Comparison of ENCODE assay signal across 8 mouse cellular contexts in the genomic region with DNA sequence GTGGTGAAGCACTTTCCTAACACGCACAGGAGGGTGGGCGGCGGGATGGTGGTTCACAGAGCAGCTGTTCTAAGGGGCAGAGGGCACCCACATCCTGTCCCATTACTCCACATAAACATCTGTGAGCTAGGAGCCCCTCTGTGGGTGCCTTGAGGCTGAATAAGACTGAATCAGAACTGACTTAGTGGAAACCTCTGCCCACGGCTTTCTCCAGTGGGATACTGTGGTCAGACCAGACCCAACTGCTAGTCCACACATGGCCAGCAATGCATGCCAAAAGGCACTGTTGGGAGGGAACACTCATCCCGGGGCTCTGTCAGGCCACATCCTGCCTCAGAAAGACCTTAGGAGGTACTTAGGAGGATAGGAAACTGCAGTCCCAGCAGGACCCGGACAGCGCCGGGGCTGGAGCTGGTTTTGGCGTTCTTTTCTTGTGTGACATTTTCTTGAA. TPM values are rescaled to one million over a fixed set of nuclear protein-coding genes. Genes with fewer than 3 reads are reported as not detected.
DNase-seq lines count a peak whose midpoint lies in the region; ATAC-seq and TF ChIP-seq lines count a peak whose summit lies in the region.

No protein-coding gene starts in this region.

- no peak overlapping the region for H3K4me2 ChIP-seq in intestine, postnatal 0 days (replicated peaks; ENCODE audit: low read depth)

- no peaks in the 10 kb centered on the region for H3K79me2 ChIP-seq in heart, adult 2 months (replicated peaks; ENCODE audit: control insufficient read depth, insufficient read depth, low read length)

- intact Hi-C loops in heart, adult 2 months (cut with DNase I) = no loop called here

- TF ChIP-seq POLR2A in heart, adult 2 months (IDR thresholded peaks at IDR 0.05; ENCODE audit: insufficient read depth, low read depth, low read length) = peak; percentile 69
- no peak for TF ChIP-seq POLR2A in cortical plate, adult 2 months (IDR thresholded peaks at IDR 0.05; ENCODE audit: extremely low read depth, insufficient read depth, low read length)

- H3K4me1 ChIP-seq in heart, adult 2 months (ENCODE audit: control insufficient read depth, insufficient read depth, low read length) = peaks cover 38% of the 10 kb centered on the region
- H3K4me1 ChIP-seq in cortical plate, adult 2 months (ENCODE audit: control insufficient read depth, insufficient read depth, low read length) = peaks cover 6% of the 10 kb centered on the region; the same call in 1 of the 2 replicates
- peaks cover 28% of the 10 kb centered on the region for H3K4me1 ChIP-seq in intestine, postnatal 0 days (replicated peaks; ENCODE audit: control insufficient read depth, insufficient read depth, low read length)

- peak overlapping the region; percentile 83 for H3K27ac ChIP-seq in heart, adult 2 months
- peak overlapping the region; percentile 42; the same call in 1 of the 2 replicates for H3K27ac ChIP-seq in cortical plate, adult 2 months (ENCODE audit: insufficient read depth, low read length)
- 0 out of 2 replicates have a peak overlapping the region, but pooled peaks have one; percentile 28 for H3K27ac ChIP-seq in intestine, postnatal 0 days (ENCODE audit: low read depth, low read length)

- H3K4me3 ChIP-seq in heart, adult 2 months = peak overlapping the region; percentile 18
- H3K4me3 ChIP-seq in cortical plate, adult 2 months (ENCODE audit: insufficient read depth, low read length) = no peak overlapping the region
- no peak overlapping the region for H3K4me3 ChIP-seq in intestine, postnatal 0 days (ENCODE audit: low read depth, low read length)

- no peak; the same call in 1 of the 2 replicates for TF ChIP-seq EP300 in heart, adult 2 months (IDR thresholded peaks at IDR 0.05; ENCODE audit: insufficient read depth, low read depth, low read length)

- WGBS in heart, adult 2 months = 34% methylated on average over 9 of the region's 9 CpGs
- WGBS in intestine, postnatal 0 days = 62% methylated on average over 9 of the region's 9 CpGs

- H3K27me3 ChIP-seq in heart, adult 2 months (ENCODE audit: control insufficient read depth, insufficient read depth, low read length) = no peaks in the 10 kb centered on the region
- H3K27me3 ChIP-seq in intestine, postnatal 0 days (replicated peaks; ENCODE audit: control insufficient read depth, insufficient read depth, low read length) = no peaks in the 10 kb centered on the region

- no peaks in the 10 kb centered on the region for H3K9me3 ChIP-seq in intestine, postnatal 0 days (ENCODE audit: control insufficient read depth)

- no peak for TF ChIP-seq CTCF in heart, adult 2 months (IDR thresholded peaks at IDR 0.05)
- TF ChIP-seq CTCF in cortical plate, adult 2 months (IDR thresholded peaks at IDR 0.05; ENCODE audit: extremely low read depth, insufficient read depth, low read length) = no peak
- TF ChIP-seq CTCF in intestine, postnatal 0 days (IDR thresholded peaks at IDR 0.05; ENCODE audit: low read depth) = no peak

- ATAC-seq in intestine, postnatal 0 days = no peak
- ATAC-seq in frontal cortex, adult (ENCODE audit: low TSS enrichment) = no peak

- H3K36me3 ChIP-seq in heart, adult 2 months (ENCODE audit: control insufficient read depth, insufficient read depth, low read length) = peaks cover 2% of the 10 kb centered on the region; the same call in 1 of the 2 replicates
- no peaks in the 10 kb centered on the region for H3K36me3 ChIP-seq in intestine, postnatal 0 days (ENCODE audit: control insufficient read depth, insufficient read depth)

- peak overlapping the region; percentile 39; the same call in 1 of the 2 replicates for H3K9ac ChIP-seq in heart, adult 2 months (ENCODE audit: low read depth, low read length)
- H3K9ac ChIP-seq in intestine, postnatal 0 days (ENCODE audit: low read depth, low read length) = no peak overlapping the region

- peak; percentile 58 to 62 for DNase-seq in heart, adult 2 months
- DNase-seq in heart, adult 8-10 months (ENCODE audit: low spot score) = no peak
- peak; percentile 83 for DNase-seq in 3T3-L1 (ENCODE audit: low read depth, low spot score)
- no peak for DNase-seq in frontal cortex, postnatal 36 days (ENCODE audit: low spot score in 2 of 2)
- DNase-seq in gastrocnemius, postnatal 10 days = no peak

RNA-seq across cellular contexts. Expression of a gene that starts 32.3 kb away (rescaled TPM):
- 10 to 100 TPM; 26.7 to 31.1 TPM for total RNA-seq in heart, adult 2 months (2021)
- 29.0 and 31.3 TPM in 2 replicates for polyA plus RNA-seq in heart, adult 2 months (2012; rRNA removed)
- 10 to 100 TPM; 20.4 to 24.8 (median 24.5) TPM for total RNA-seq in heart, adult 8-10 months (2022)
- 147 and 154 TPM in 2 replicates for polyA plus RNA-seq in cortical plate, adult 2 months (2012; rRNA removed)
- 6.9 and 7.1 TPM in 2 replicates for polyA plus RNA-seq in intestine, postnatal 0 days (2015; fragmentation: Nextera tagmentation; extraction: Ambion mirVana)
- 10 to 100 TPM; 15.7 to 18.5 TPM for total RNA-seq in gastrocnemius, postnatal 10 days (2021)

RNA-seq across cellular contexts. Expression of a gene that starts 34.0 kb away (rescaled TPM):
- total RNA-seq in heart, adult 2 months (2021) = under 1 TPM in 1 of 2 experiments, not detected in 1; 0.29 TPM
- 0.06 and 0.29 TPM in 2 replicates for polyA plus RNA-seq in heart, adult 2 months (2012; rRNA removed)
- total RNA-seq in heart, adult 8-10 months (2022) = under 1 TPM in 1 of 4 experiments, not detected in 3; 0.27 TPM
- polyA plus RNA-seq in cortical plate, adult 2 months (2012; rRNA removed) = 8.3 and 9.0 TPM in 2 replicates
- polyA plus RNA-seq in intestine, postnatal 0 days (2015; fragmentation: Nextera tagmentation; extraction: Ambion mirVana) = 4.4 and 7.8 TPM in 2 replicates
- 1 to 10 TPM; 1.2 to 1.6 TPM for total RNA-seq in gastrocnemius, postnatal 10 days (2021)

Comparison
In these comparisons a context has a peak if more than half of its experiments do, and no peak if none do; other contexts are left out.
1. DNase-seq: peak in heart, adult 2 months (2 of 2) and 3T3-L1 (single experiment); none in heart, adult 8-10 months (single experiment), frontal cortex, postnatal 36 days (0 of 2) and gastrocnemius, postnatal 10 days (single experiment).
2. H3K27ac ChIP-seq: peak in every context shown above with its lines; median percentile 83 in heart, adult 2 months; 42 in cortical plate, adult 2 months; 28 in intestine, postnatal 0 days.